Mouse (Mus musculus): ENCODE data around the gene Tent4a. TPM values are rescaled to one million over a fixed set of nuclear protein-coding genes. Genes with fewer than 3 reads are reported as not detected.
A peak's percentile ranks its signal among the peaks of the same experiment; 100 is the strongest.

Tent4a gene
- polyA plus RNA-seq, 1 experiment from 2014 or later: 6.2 TPM

- no peak for ATAC-seq (ENCODE audit: insufficient number of reproducible peaks, low FRiP score, low TSS enrichment, low read depth)
- H3K36me3 ChIP-seq: peaks cover 78% of the 10 kb centered on the region
- peaks cover 4% of the 10 kb centered on the region for H3K4me1 ChIP-seq
- no peak overlapping the region for H3K9ac ChIP-seq
- H3K4me2 ChIP-seq: no peak overlapping the region
- H3K27me3 ChIP-seq: no peaks in the 10 kb centered on the region
- WGBS: 61% methylated on average over 9 of the region's 9 CpGs
- no peak overlapping the region for H3K4me3 ChIP-seq
- no peaks in the 10 kb centered on the region for H3K9me3 ChIP-seq
- H3K27ac ChIP-seq: no peak overlapping the region
These were observed 24.8 kb downstream of the Tent4a start for GRCm38 (mm10) chr13:69509391-69510244.

- Histone ChIP-seq H3K4me1 (peaks cover 4% of the 10 kb centered on the region), H3K9ac (no peak overlapping the region), H3K27me3 (no peaks in the 10 kb centered on the region), H3K4me2 (no peak overlapping the region), H3K9me3 (no peaks in the 10 kb centered on the region), H3K27ac (no peak overlapping the region), H3K4me3 (no peak overlapping the region), H3K36me3 (peaks cover 88% of the 10 kb centered on the region)
- 95% methylated on average over 3 of the region's 3 CpGs for WGBS
- no peak for ATAC-seq (ENCODE audit: insufficient number of reproducible peaks, low FRiP score, low TSS enrichment, low read depth)
These were observed 26.8 kb downstream of the Tent4a start for GRCm38 (mm10) chr13:69507666-69508065.

GRCm38 (mm10) chr13:69506341-69507086 lies 27.9 kb downstream of the Tent4a start:
- ATAC-seq (ENCODE audit: insufficient number of reproducible peaks, low FRiP score, low TSS enrichment, low read depth): no peak
- Histone ChIP-seq H3K36me3 (peaks cover 89% of the 10 kb centered on the region), H3K27me3 (no peaks in the 10 kb centered on the region), H3K9ac (no peak overlapping the region), H3K4me2 (no peak overlapping the region), H3K9me3 (no peaks in the 10 kb centered on the region), H3K4me3 (no peak overlapping the region), H3K4me1 (peaks cover 4% of the 10 kb centered on the region), H3K27ac (no peak overlapping the region)
- 91% methylated on average over 12 of the region's 12 CpGs for WGBS

DNA sequence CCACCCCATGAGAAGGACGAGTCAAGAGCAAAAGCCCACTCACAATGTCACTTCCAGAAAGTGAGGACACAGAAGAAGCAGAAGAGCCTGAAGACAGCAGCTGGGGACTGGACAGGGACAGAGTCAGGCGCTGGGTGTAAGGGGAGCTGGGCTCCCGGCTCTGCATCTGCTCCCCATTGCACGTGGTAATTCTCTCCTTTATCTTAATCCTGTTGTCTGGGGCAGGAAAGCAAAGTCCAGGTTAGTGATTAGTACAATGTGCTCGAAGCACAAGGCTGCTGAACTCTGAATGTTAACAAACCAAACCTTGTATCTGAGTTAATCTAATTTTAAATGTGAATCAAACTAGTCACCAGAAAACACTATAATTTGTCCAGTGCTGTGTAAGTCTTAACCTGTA lies 31.6 kb downstream of the Tent4a start:
- Histone ChIP-seq H3K9ac (no peak overlapping the region), H3K4me3 (no peak overlapping the region), H3K36me3 (peaks cover 96% of the 10 kb centered on the region), H3K27me3 (no peaks in the 10 kb centered on the region), H3K9me3 (no peaks in the 10 kb centered on the region), H3K4me2 (no peak overlapping the region), H3K27ac (no peak overlapping the region), H3K4me1 (no peaks in the 10 kb centered on the region)
- ATAC-seq (ENCODE audit: insufficient number of reproducible peaks, low FRiP score, low TSS enrichment, low read depth): no peak
- 76% methylated on average over 5 of the region's 5 CpGs for WGBS

GRCm38 (mm10) chr13:69502157-69502750 lies 32.2 kb downstream of the Tent4a start:
- no peaks in the 10 kb centered on the region for H3K9me3 ChIP-seq
- no peak for ATAC-seq (ENCODE audit: insufficient number of reproducible peaks, low FRiP score, low TSS enrichment, low read depth)
- peaks cover 95% of the 10 kb centered on the region for H3K36me3 ChIP-seq
- H3K27ac ChIP-seq: no peak overlapping the region
- H3K9ac ChIP-seq: no peak overlapping the region
- 96% methylated on average over 14 of the region's 14 CpGs for WGBS
- no peak overlapping the region for H3K4me2 ChIP-seq
- no peak overlapping the region for H3K4me3 ChIP-seq
- no peaks in the 10 kb centered on the region for H3K27me3 ChIP-seq
- H3K4me1 ChIP-seq: no peaks in the 10 kb centered on the region

GRCm38 (mm10) chr13:69498276-69498675 lies 36.1 kb downstream of the Tent4a start:
- no peak for ATAC-seq (ENCODE audit: insufficient number of reproducible peaks, low FRiP score, low TSS enrichment, low read depth)
- 89% methylated on average over 5 of the region's 5 CpGs for WGBS
- Histone ChIP-seq H3K27me3 (no peaks in the 10 kb centered on the region), H3K4me1 (no peaks in the 10 kb centered on the region), H3K36me3 (peaks cover 68% of the 10 kb centered on the region), H3K9ac (no peak overlapping the region), H3K4me3 (no peak overlapping the region), H3K9me3 (no peaks in the 10 kb centered on the region), H3K4me2 (no peak overlapping the region), H3K27ac (no peak overlapping the region)

DNA sequence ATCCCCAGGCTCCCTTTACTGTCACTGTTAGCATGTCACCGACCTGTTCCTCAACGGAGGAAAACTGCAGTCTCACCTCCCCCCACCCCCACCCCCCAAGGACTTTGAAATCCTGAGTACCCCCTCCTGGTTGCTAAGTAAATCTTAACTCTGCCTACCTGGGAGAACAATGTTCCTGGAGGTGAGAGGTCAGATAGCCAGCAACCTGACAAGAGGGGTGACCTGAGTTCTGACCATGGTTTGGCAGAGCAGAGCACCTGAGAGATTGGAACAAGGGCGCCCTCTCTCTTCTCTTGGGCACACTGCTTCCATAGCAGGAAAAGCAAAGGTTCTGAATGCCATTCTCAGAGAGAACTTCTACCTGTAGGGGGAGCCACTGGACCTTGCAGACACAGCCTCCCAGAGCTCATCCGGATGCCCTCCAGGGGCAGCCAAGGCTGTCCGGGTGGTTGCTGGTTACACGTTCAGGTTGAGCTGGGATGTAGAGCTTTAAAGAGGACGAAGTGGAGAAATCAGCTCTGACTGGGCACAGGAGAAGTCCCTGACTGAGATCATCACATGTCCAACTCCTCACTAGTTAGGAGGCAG lies 41.4 kb downstream of the Tent4a start:
- Histone ChIP-seq H3K27ac (no peak overlapping the region), H3K9ac (no peak overlapping the region), H3K4me2 (no peak overlapping the region), H3K4me3 (no peak overlapping the region), H3K9me3 (no peaks in the 10 kb centered on the region), H3K36me3 (peaks cover 17% of the 10 kb centered on the region), H3K4me1 (peaks cover 8% of the 10 kb centered on the region), H3K27me3 (peaks cover 16% of the 10 kb centered on the region)
- WGBS: 26% methylated on average over 7 of the region's 7 CpGs
- ATAC-seq (ENCODE audit: insufficient number of reproducible peaks, low FRiP score, low TSS enrichment, low read depth): no peak

GRCm38 (mm10) chr13:69489777-69490176 lies 44.6 kb downstream of the Tent4a start:
- Histone ChIP-seq H3K27me3 (peaks cover 44% of the 10 kb centered on the region), H3K9me3 (no peaks in the 10 kb centered on the region)
- WGBS: 71% methylated on average over 9 of the region's 9 CpGs

DNA sequence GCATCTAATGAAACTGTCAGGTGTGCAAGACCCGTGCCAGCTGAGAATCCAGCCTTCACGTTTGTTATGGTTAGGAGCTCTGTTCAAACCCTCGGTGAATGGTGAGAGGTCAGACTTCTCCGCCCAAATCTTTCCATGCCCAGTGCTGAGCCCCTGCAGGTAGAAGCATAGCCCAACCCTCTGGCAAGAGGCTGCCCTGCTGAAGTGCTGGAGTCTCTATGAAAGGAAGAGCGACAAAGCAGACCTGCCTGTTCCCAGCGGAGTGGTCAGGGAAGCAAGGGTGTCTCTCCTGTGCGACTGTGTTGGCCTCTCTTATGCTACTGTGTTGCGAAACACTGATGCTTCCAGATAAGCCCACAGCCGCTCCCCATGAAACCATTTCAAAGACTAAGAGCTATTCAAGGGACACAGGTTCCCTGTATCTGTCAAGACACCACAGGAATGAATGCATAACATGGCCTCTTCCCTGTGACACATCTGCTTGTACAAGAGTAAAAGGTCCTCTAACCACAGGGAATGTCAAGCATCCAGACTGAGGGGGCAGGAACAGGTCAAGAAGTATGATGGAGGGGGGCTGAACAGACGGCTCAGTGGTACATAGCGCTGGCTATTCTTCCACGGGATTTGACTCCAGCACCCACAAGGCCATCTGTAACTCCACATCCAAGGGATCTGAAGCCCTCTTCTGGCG lies 45.7 kb downstream of the Tent4a start:
- Histone ChIP-seq H3K9me3 (no peaks in the 10 kb centered on the region), H3K4me1 (peaks cover 13% of the 10 kb centered on the region), H3K36me3 (no peaks in the 10 kb centered on the region), H3K27ac (no peak overlapping the region), H3K4me2 (no peak overlapping the region), H3K9ac (no peak overlapping the region), H3K27me3 (peaks cover 52% of the 10 kb centered on the region), H3K4me3 (no peak overlapping the region)
- WGBS: 33% methylated on average over 13 of the region's 13 CpGs
- no peak for ATAC-seq (ENCODE audit: insufficient number of reproducible peaks, low FRiP score, low TSS enrichment, low read depth)

More at GRCm38 (mm10) chr13:69489777-69490176, 44.6 kb downstream of the Tent4a start:
- Histone ChIP-seq H3K9ac (no peak overlapping the region), H3K4me3 (no peak overlapping the region), H3K36me3 (0 out of 2 replicates have a peak, but pooled peaks cover 3% of the 10 kb centered on the region), H3K4me2 (no peak overlapping the region), H3K27ac (no peak overlapping the region), H3K4me1 (peaks cover 13% of the 10 kb centered on the region)
- ATAC-seq (ENCODE audit: insufficient number of reproducible peaks, low FRiP score, low TSS enrichment, low read depth): no peak

- Histone ChIP-seq H3K36me3 (no peaks in the 10 kb centered on the region), H3K4me3 (peak overlapping the region; percentile 22), H3K27me3 (peaks cover 62% of the 10 kb centered on the region), H3K9me3 (no peaks in the 10 kb centered on the region), H3K4me2 (peak overlapping the region; percentile 39), H3K27ac (no peak overlapping the region), H3K4me1 (peaks cover 15% of the 10 kb centered on the region), H3K9ac (no peak overlapping the region)
- 2% methylated on average over 26 of the region's 26 CpGs for WGBS
- ATAC-seq (ENCODE audit: insufficient number of reproducible peaks, low FRiP score, low TSS enrichment, low read depth): no peak
These were observed 46.7 kb downstream of the Tent4a start for GRCm38 (mm10) chr13:69487611-69488275.

GRCm38 (mm10) chr13:69487108-69487507 lies 47.3 kb downstream of the Tent4a start:
- Histone ChIP-seq H3K4me3 (no peak overlapping the region), H3K36me3 (no peaks in the 10 kb centered on the region), H3K9me3 (no peaks in the 10 kb centered on the region), H3K27ac (no peak overlapping the region), H3K9ac (no peak overlapping the region), H3K27me3 (peaks cover 67% of the 10 kb centered on the region), H3K4me2 (no peak overlapping the region), H3K4me1 (peaks cover 20% of the 10 kb centered on the region)
- ATAC-seq (ENCODE audit: insufficient number of reproducible peaks, low FRiP score, low TSS enrichment, low read depth): no peak
- WGBS: 81% methylated on average over 7 of the region's 7 CpGs

Measured in limb, embryonic 15.5 days (tissue).